Mouse (Mus musculus) G1E (cell line): ENCODE measurements around the gene Atp7a. TPM values are rescaled to one million over a fixed set of nuclear protein-coding genes. Genes with fewer than 3 reads are reported as not detected.

Experiments
- ATAC-seq: 2 replicates; pipeline ENCODE4 v1.8.0; 2016; ENCODE audit warnings: mild to moderate bottlenecking; ENCODE audit not compliant: insufficient number of reproducible peaks, poor library complexity, low FRiP score, severe bottlenecking; ENCODE audit errors: extremely low read depth
- DNase-seq: peaks from one replicate; pipeline ENCODE4 v3.0.0; 2012; ENCODE audit warnings: low spot score
- H3K27me3 ChIP-seq: 2 replicates; pipeline ENCODE4 v1.6.1; 2012; ENCODE audit warnings: mild to moderate bottlenecking, low read length, inconsistent platforms; ENCODE audit not compliant: insufficient read depth
- H3K36me3 ChIP-seq: replicated peaks from 2 replicates; pipeline ENCODE3; 2012; ENCODE audit warnings: mild to moderate bottlenecking, inconsistent platforms
- H3K4me1 ChIP-seq: 2 replicates; pipeline ENCODE4 v1.6.1; 2012; ENCODE audit warnings: low read depth, low read length, inconsistent platforms, mixed read lengths; ENCODE audit not compliant: insufficient read depth
- H3K4me3 ChIP-seq: 2 replicates; pipeline ENCODE4 v1.5.1; 2012; ENCODE audit warnings: low read depth, mild to moderate bottlenecking, inconsistent platforms, low read length, moderate library complexity, mixed read lengths
- H3K9me3 ChIP-seq: replicated peaks from 2 replicates; pipeline ENCODE4 v1.6.1; 2012; ENCODE audit warnings: inconsistent platforms
- CTCF ChIP-seq: IDR thresholded peaks from 2 replicates; pipeline ENCODE4 v1.5.1; 2012; ENCODE audit warnings: low read depth, low read length, inconsistent platforms, mixed read lengths
- GATA1 ChIP-seq: IDR thresholded peaks from 2 replicates; pipeline ENCODE4 v1.6.1; 2012; ENCODE audit warnings: borderline replicate concordance, low read length, inconsistent platforms, mixed read lengths
- GATA2 ChIP-seq: IDR thresholded peaks from 2 replicates; pipeline ENCODE4 v1.6.1; 2012; ENCODE audit warnings: low read depth, low read length, inconsistent platforms, borderline replicate concordance
- POLR2AphosphoS5 ChIP-seq: IDR thresholded peaks from 2 replicates; pipeline ENCODE4 v1.6.1; 2012; ENCODE audit warnings: low read depth, low read length, inconsistent platforms; ENCODE audit not compliant: insufficient replicate concordance
- TAL1 ChIP-seq: conservative IDR thresholded peaks from 2 replicates; pipeline ENCODE4 v1.6.1; 2012; ENCODE audit warnings: low read depth, low read length, inconsistent platforms, mixed read lengths
- polyA plus RNA-seq: library from polyadenylated mRNA; stranded (reverse); fragments of >175 nt; gene quantifications from 2 replicates; pipeline ENCODE4 v1.2.3, GENCODE M21; 2012
- total RNA-seq, 2 experiments: library from RNA; stranded (forward) in 1 of 2; stranded (reverse) in 1 of 2; fragments of 200-1000 nt in 1 of 2; fragments of >200 nt in 1 of 2; fragmentation: Nextera tagmentation in 1 of 2; gene quantifications; 2 replicates each; pipeline ENCODE4 v1.2.3; 2014 to 2017

Gene Atp7a
- total and polyA plus RNA-seq, 3 experiments: 1.1 to 49.7 (median 20.3) TPM

DNA sequence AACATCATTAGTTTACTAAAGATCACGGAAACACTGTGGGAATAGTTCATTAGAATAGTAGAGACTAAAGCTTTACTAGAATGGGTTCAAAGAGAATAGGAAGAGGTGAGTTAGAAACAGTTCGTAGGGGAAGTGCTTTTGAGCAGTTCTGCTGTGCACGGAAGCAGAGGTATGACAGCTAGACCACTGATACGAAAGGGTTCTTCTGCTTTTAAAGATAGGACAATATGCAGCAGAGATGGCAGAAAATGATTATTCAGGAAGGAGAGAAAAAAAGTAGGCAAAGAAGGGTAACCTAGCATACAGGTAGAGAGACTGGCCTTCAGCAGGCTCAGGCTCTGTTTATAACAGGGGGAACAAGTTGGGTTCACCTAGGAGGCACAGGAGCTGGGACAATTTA is 86.8 kb downstream of the Atp7a start:
- H3K4me3 ChIP-seq: no peak overlapping the region
- DNase-seq: no peak
- peaks cover 3% of the 10 kb centered on the region; the same call in 1 of the 2 replicates for H3K4me1 ChIP-seq
- H3K27me3 ChIP-seq: no peaks in the 10 kb centered on the region
- H3K9me3 ChIP-seq: no peaks in the 10 kb centered on the region
- ATAC-seq: no peak
- peaks cover 31% of the 10 kb centered on the region for H3K36me3 ChIP-seq
- TF ChIP-seq POLR2AphosphoS5: no peak
- no peak for TF ChIP-seq GATA2
- TF ChIP-seq TAL1: no peak
- TF ChIP-seq GATA1: no peak
- no peak for TF ChIP-seq CTCF

DNA sequence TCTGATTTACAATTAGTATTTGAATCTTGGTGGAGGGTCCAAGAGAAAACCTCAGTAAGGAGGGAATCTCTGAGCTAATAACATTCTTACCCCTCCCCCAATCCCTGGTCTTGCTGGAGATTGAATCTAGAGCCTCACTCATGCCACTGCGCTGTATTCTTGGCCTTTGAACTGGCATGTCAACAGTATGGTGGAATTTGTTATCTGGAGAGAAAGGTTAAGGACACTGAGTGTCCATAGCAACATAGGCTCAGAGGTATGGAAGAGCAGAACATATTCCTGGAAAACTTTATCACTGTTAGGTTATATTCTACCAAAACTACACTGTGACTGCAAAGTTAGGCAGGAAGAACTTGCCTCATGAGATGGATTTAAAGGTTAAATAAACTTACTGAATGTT is 87.6 kb downstream of the Atp7a start:
- Histone ChIP-seq H3K27me3 (no peaks in the 10 kb centered on the region), H3K36me3 (peaks cover 32% of the 10 kb centered on the region), H3K4me3 (no peak overlapping the region), H3K4me1 (peaks cover 3% of the 10 kb centered on the region; the same call in 1 of the 2 replicates), H3K9me3 (no peaks in the 10 kb centered on the region)
- TF ChIP-seq GATA2 (no peak), CTCF (no peak), POLR2AphosphoS5 (no peak), GATA1 (no peak), TAL1 (no peak)
- ATAC-seq (no peak), DNase-seq (no peak)

DNA sequence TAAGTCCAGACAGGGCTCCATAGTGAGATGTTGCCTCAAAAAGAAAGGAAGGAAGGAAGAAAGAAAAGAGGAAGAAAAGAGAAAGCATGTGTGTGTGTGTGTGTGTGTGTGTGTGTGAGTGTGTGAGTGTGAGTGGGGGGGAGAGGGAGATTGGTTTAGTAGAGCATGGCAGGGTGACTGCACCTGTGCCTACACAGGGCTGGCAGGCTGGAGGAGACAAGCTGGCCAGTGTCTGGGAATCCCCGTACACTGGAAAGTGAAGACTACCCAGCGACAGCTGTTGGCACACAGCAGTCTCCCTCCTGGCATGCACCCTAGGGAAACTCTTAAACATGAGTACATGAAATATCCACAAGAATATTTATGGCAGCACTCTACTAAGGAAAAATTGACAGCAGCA is 95.7 kb downstream of the Atp7a start:
- no peak overlapping the region for H3K4me3 ChIP-seq
- no peaks in the 10 kb centered on the region for H3K9me3 ChIP-seq
- H3K4me1 ChIP-seq: no peaks in the 10 kb centered on the region
- TF ChIP-seq TAL1 (no peak), GATA1 (no peak), CTCF (no peak), GATA2 (no peak)
- no peaks in the 10 kb centered on the region for H3K27me3 ChIP-seq
- no peak for ATAC-seq
- no peak for DNase-seq
- peaks cover 29% of the 10 kb centered on the region for H3K36me3 ChIP-seq

DNA sequence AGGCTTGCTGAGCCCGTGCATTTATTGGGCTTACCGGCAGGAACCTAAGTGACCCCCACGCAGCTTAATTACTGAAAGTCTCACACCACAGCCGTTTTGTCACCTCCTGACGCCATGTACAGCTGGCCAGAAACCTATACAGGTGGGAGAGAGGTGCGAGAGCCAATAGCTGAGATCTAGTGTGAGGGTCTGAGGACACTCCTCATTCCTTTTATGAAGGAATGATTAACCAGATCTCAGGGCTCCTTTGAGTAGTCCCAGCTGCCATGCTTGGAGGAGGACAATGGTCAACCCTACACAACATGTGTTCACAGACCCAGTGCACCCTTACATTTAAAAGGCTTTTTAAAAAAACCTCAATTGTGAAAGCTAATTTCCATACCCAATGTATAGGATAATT is 101.2 kb downstream of the Atp7a start:
- no peak for TF ChIP-seq POLR2AphosphoS5
- no peak for TF ChIP-seq GATA1
- no peak for TF ChIP-seq CTCF
- no peak for TF ChIP-seq GATA2
- no peak for TF ChIP-seq TAL1
- ATAC-seq (no peak), DNase-seq (no peak)
- no peaks in the 10 kb centered on the region for H3K27me3 ChIP-seq
- H3K9me3 ChIP-seq: no peaks in the 10 kb centered on the region
- no peak overlapping the region for H3K4me3 ChIP-seq
- H3K36me3 ChIP-seq: peaks cover 25% of the 10 kb centered on the region
- no peaks in the 10 kb centered on the region; the same call in 1 of the 2 replicates for H3K4me1 ChIP-seq

DNA sequence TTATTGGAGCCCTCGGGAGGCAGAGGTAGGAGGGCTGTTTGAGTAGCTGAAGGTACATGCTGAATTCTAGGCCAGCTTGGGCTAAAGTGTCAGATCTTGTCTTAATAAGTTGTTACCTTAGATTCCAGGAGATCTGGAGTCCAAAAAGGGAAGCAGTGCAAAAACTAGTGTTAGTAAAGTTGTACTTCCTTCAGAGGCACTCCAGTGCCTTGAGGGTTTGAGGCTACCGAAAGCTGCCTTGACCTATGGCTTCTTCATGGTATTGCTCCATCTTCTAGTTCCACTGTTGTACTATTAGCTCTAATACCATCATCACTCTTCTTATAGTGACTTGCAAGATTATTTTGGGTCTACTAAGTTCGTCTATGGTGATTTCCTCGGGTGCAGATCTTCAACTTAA is 102.8 kb downstream of the Atp7a start:
- Histone ChIP-seq H3K36me3 (peaks cover 19% of the 10 kb centered on the region), H3K27me3 (no peaks in the 10 kb centered on the region), H3K9me3 (no peaks in the 10 kb centered on the region), H3K4me3 (no peak overlapping the region), H3K4me1 (peaks cover 2% of the 10 kb centered on the region; the same call in 1 of the 2 replicates)
- DNase-seq (no peak), ATAC-seq (no peak)
- no peak for TF ChIP-seq GATA1
- TF ChIP-seq CTCF: no peak
- TF ChIP-seq POLR2AphosphoS5: no peak
- no peak for TF ChIP-seq GATA2
- no peak for TF ChIP-seq TAL1

DNA sequence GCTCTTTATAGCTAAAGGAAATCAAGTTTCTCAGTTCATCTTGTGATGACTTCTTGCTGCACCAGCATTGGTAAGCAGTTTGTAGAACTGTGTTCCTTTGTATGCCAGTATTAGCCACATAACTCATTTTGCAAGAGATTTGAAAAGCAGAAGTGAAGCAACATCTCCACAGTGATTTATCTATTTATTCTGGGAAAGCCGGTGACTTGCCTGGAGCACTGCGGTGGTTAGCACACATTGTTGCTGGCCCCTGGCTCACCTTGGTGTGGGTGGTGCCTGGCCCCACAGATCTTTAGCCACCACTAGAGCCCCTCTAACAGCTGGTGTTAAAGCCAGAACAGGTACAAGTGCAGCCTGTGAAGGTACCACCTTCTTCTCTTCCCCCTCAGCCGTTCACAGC is 107.8 kb downstream of the Atp7a start:
- Histone ChIP-seq H3K36me3 (no peaks in the 10 kb centered on the region), H3K9me3 (no peaks in the 10 kb centered on the region), H3K4me1 (peaks cover 15% of the 10 kb centered on the region), H3K27me3 (no peaks in the 10 kb centered on the region), H3K4me3 (no peak overlapping the region)
- TF ChIP-seq CTCF (no peak), TAL1 (no peak), GATA1 (no peak), GATA2 (no peak), POLR2AphosphoS5 (no peak)
- ATAC-seq: no peak
- DNase-seq: no peak

DNA sequence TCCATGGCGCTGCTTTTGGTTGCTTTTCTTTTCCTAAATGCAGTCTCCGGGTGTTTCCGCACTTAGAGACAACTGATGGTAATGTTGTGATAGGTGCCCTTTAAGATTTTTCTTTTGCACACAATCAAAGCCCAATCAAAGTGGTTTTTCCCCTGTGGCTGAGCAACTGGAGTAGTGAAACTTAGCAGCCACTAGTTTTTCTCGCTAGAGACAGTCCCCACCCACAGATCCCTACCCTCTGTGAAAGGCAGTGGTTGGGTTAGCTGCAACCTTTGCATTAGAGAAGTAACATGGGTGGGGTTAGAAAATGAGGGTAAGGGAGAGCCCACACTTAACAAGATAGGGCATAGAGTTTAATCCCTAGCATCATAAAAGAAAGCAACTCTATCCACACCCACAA is 108.4 kb downstream of the Atp7a start:
- DNase-seq: no peak
- H3K9me3 ChIP-seq: no peaks in the 10 kb centered on the region
- no peak for ATAC-seq

More for the DNA sequence above, 108.4 kb downstream of the Atp7a start:
- Histone ChIP-seq H3K27me3 (no peaks in the 10 kb centered on the region), H3K4me3 (no peak overlapping the region), H3K36me3 (no peaks in the 10 kb centered on the region), H3K4me1 (peaks cover 15% of the 10 kb centered on the region)
- TF ChIP-seq CTCF (no peak), GATA2 (no peak), POLR2AphosphoS5 (no peak), GATA1 (no peak), TAL1 (no peak)
